Mouse (Mus musculus) T-helper 2 cell (primary cell): ENCODE results near the gene Gen1.

Source experiments
- in situ Hi-C: fragments of 300-600 bp; cut with MboI, MseI; formaldehyde crosslinking; loops from one replicate; pipeline ENCODE4 v1.15.1; 2025; ENCODE audit warnings: high pct_unique_total_duplicates

The Gen1 gene

DNA sequence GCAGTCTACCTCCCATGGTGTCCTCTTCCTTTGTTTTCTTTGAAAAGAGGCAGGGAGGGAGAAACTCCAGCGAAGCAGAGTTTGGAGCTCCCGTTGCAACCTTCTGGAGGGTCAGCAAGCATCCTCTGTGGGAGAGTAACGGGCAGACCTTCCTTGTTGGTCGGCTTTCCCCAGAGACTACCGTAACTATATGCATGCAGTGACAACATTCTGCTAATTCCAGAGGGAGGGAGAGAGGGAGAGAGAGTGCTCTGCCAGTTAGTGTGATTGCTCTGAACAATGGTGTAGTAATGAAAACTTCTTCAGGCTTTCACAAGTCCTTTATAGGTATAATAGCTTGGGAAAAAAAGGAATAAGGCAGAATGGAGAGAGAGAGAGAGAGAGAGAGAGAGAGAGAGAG is 40.9 kb downstream of the Gen1 start:
- in situ Hi-C loops: no loop called here

GRCm38 (mm10) chr12:11223090-11223489 is 42.5 kb downstream of the Gen1 start:
- in situ Hi-C loops: no loop called here

GRCm38 (mm10) chr12:11222566-11222965 is 43.0 kb downstream of the Gen1 start:
- in situ Hi-C loops: no loop called here

DNA sequence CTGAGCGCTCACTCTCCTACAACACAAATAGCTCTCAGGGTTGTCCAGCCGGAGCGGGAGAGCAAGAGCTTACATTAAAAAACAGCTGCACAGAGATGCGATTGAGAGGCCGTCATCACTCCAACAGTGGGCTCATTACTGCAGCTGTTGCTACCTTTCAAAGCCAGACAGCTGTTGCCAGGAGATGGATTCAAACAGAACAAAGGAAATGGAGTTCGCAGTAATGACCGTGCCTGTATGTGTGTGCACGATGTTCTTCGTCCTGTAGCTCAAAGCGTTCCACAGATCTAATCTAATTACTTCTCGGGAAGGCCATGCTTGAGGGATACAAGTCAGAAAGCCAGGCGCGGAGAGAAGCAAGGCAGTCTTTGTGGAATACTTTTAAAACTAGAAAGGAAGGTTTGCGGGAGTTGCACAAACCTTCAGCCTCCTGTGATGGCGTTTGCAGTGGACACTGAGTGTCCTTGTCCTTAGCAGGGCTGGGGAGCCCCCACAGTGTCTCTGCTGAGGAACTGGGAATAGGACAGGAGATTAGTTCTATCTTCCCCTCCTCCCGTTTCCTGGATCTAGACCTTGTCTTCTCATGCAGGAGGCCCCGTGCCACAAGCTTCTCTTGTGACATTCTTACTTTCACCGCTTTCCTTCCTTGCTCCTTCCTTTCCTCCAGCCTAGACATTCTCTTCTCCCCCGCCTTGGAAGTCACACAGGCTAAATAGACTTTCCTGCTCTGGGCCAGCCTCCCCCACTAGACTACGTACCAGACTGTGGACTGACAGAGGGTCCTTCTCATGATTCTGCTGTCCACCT is 43.9 kb downstream of the Gen1 start:
- in situ Hi-C loops: no loop called here

GRCm38 (mm10) chr12:11217726-11218250 is 47.8 kb downstream of the Gen1 start:
- in situ Hi-C loops: no loop called here

DNA sequence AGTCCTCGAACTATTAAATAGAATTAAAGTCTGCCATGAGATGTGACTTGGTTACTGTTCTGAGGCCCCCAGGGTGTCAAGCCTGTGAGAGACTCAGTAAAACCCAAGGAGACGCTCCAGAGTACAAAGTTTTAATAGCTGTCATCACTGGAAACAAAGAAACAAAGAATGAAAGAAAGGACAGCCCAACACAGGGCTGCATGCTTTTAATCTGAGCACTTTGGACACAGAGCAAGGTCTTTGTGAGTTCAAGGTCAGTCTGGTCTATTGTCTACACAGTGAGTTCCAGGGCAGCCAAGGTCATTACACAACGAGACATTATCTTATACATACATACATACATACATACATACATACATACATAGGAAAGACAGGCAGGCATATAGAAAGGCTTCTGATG is 49.1 kb downstream of the Gen1 start:
- in situ Hi-C loops: no loop called here

GRCm38 (mm10) chr12:11215555-11215954 is 50.0 kb downstream of the Gen1 start:
- in situ Hi-C loops: no loop called here

DNA sequence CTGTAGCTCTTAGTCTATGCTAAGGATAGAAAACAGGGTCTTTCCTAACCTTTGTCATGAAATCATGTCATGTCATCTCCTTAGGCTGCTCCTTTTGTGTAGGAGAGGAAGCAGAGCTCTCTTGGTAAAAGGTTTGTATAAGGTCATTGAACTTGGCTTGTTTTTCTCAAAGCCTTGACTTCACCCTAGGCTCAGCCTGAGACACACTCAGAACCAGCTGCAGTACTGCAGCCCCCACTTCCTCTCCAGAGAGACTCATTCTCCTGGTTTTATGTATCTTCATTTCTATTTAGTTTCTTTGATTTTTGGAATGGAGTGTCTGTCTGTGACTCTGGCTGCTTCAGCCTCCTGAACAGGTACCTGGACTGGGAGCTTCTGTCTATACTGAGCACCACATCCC is 50.8 kb downstream of the Gen1 start:
- in situ Hi-C loops: no loop called here

- in situ Hi-C loops: no loop called here
These were observed 52.7 kb downstream of the Gen1 start for GRCm38 (mm10) chr12:11212881-11213280.

DNA sequence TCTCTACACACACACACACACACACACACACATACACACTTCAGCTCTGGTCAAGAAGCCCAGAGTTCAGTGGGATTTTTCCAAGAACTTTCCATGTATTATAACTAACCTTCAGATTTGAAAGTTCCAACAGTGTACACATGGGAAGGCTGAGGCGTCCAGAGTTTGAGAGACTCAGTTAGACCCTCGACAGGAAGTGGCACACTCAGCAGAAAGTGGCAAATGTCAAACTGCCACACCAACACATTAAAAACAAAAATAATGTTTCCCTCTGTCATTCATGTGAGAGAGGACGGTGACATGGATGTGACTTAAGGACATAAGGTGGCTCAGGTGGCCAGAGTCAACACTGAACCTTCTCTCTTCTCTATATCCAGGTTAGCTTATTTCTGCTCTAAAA is 55.2 kb downstream of the Gen1 start:
- in situ Hi-C loops: no loop called here

DNA sequence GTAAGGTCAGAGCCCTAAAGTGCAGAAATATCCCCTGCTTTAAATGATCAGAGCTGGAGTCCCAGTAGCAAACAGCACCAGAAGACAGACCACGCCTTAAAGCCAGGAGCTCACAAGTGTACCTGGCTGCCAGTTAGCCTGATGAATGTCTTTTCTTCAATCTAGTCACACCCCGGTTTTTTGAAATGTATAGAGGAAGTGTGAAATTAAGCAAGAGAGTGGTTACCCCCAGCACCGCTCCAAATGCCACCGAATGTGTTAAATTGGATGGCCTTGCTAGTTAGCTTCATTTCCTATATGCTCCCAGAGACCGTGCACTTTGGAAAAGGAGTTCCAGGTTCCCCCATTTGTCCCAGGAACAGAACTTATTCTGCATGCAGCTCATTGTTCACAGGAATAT is 56.0 kb downstream of the Gen1 start:
- in situ Hi-C loops: no loop called here

DNA sequence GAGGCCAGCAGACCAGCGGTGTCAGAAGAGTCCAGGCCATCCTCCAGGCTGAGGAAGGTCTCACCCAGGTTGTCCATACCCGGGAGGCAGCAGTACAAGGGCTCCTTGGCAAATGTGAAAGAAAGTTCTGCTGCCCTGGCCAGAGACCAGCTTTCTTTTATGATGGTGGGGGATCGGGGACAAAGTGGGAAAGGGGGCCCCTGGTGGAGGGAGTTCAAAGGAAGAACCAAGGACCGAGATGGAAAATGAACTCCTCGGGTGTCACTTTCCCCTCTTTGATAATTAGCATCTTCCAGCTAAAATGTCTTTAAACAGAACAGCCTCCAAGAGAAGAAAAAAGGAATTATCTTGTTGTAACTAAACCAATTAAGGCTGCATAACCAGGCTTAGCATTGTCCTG is 56.7 kb downstream of the Gen1 start, which contains the start of gene Msgn1:
Gene Msgn1 (minus strand): TSS at position 101 of the 400 bp plus-strand sequence.
- in situ Hi-C loops: no loop called here

DNA sequence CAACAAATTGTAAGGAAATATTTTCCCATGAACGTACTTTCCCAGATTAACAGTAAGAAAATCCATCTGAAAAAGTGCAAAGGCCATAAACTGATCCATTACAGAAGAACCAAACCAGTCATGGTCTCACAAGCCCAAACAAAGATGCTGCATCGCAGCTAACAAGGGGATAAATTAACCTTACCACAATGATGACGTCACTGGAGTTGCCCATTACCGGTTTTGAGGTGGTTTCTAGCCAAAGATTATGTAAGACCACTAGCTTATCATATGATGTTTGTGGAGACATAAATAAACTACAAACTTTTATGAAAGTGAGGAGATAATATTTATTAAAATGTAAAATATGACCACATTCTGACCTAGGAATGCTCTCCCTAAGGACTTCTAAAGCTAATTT is 59.3 kb downstream of the Gen1 start:
- in situ Hi-C loops: no loop called here

DNA sequence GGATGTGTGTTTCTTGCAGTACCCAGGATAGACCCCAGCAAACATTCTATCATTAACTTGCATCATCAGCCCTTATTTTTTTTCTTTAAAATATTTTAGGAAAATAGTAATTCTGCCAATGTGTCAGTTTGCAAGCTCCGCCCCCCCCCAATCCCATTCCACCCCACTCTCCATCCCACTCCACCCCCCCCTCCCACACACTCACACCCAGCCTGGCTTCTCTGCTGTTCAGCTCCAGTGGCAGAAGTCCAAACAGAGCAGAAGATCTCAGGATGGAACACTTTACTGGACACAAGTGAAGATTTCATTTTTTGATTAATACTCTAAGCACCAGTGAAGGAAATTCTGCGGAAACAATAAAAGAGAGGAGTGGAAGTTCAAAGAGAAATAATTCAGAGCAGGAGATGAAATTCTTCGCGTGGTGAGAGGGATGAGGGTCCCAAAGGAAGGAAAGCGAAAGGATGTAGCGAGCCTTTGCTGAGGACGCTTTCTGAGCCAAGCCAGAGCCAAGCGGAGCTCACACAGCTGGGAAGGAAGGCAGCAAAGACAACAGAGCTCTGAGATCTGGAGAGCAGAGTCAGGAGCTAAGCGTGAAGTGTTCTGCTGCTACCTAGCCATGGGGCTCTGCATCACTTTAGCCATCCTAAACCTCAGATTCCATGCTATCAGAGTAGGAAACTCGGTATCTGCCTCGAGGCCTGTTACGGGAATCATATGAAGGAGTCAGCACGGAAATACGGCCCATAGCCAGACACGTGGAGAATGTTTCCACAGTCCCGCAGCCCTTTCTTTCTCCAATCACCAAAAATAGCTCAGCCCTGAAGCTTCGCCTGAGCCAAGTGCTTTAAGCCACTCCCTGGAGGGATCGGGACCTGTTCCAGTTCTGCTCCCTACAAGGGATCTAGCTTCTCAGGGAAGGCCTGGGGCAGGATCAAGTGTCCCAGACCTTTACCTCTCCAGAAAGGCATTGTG is 61.6 kb downstream of the Gen1 start:
- in situ Hi-C loops: no loop called here

DNA sequence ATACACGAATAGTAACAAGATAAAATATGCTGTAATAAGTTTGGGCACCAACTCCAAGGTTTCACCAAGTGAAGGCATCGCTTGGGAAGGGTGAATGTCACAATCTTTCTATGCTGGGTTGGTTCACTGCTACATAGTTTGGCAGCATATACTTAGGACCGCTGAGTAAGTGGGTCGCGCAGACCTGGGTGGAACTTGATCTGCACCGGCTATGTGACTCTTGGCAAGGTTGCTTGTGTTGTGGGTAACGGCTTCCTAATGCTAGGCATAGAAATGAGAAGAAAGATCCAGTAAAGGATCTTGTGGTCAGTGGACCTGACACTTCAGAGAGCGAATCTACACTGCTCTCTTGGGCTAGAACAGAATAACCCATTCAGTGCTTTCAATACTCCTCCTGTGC is 63.1 kb downstream of the Gen1 start:
- in situ Hi-C loops: no loop called here

GRCm38 (mm10) chr12:11200711-11201110 is 64.9 kb downstream of the Gen1 start:
- in situ Hi-C loops: no loop called here

GRCm38 (mm10) chr12:11198551-11198950 is 67.0 kb downstream of the Gen1 start:
- in situ Hi-C loops: loop anchor here (5.0 kb wide), 1 partner anchor 89 kb away; no protein-coding TSS in a partner anchor

- in situ Hi-C loops: loop anchor here (5.0 kb wide), 1 partner anchor 89 kb away; no protein-coding TSS in a partner anchor
These were observed 67.6 kb downstream of the Gen1 start for GRCm38 (mm10) chr12:11198026-11198425.

- in situ Hi-C loops: loop anchor here (5.0 kb wide), 1 partner anchor 90 kb away; no protein-coding TSS in a partner anchor
These were observed 68.8 kb downstream of the Gen1 start for GRCm38 (mm10) chr12:11196830-11197229.

- in situ Hi-C loops: loop anchor here (5.0 kb wide), 1 partner anchor 91 kb away; no protein-coding TSS in a partner anchor
These were observed 69.4 kb downstream of the Gen1 start for GRCm38 (mm10) chr12:11196142-11196597.

- in situ Hi-C loops: loop anchor here (5.0 kb wide), 1 partner anchor 92 kb away; no protein-coding TSS in a partner anchor
These were observed 70.6 kb downstream of the Gen1 start for GRCm38 (mm10) chr12:11195031-11195430.
